In genomic region chr11:94620766-94621457, GRCm38 (mm10) we compare ENCODE assay signal across 22 mouse cellular contexts. TPM values are rescaled to one million over a fixed set of nuclear protein-coding genes. Genes with fewer than 3 reads are reported as not detected.
DNase-seq lines count a peak whose midpoint lies in the region; ATAC-seq and TF ChIP-seq lines count a peak whose summit lies in the region.
"Had no signal": no experiment of that assay in that cellular context is flagged by ENCODE, and none has a peak within 500 bp of the region (broad histone marks: within the 10 kb centered on the region; RNA-seq: fewer than 3 reads in every experiment).

No protein-coding gene starts in this region.

- no peaks in the 10 kb centered on the region for H3K36me3 ChIP-seq in kidney, adult 2 months (ENCODE audit: control insufficient read depth, insufficient read depth, low read length)
- H3K36me3 ChIP-seq in kidney, embryonic 15.5 days = no peaks in the 10 kb centered on the region
- no peaks in the 10 kb centered on the region for H3K36me3 ChIP-seq in liver, postnatal 0 days (replicated peaks; ENCODE audit: insufficient read depth, low read length)
- H3K36me3 ChIP-seq in liver, embryonic 12.5 days = no peaks in the 10 kb centered on the region
- peaks cover 0 to 2% of the 10 kb centered on the region in 2 experiments; a peak in 1 of 4 replicates for H3K36me3 ChIP-seq in MEL (ENCODE audit: control insufficient read depth in 1 of 2, insufficient read depth in 2 of 2, low read length in 2 of 2)
- H3K36me3 ChIP-seq: embryonic facial prominence, embryonic 15.5 days; G1E; hindbrain, embryonic 15.5 days; midbrain, embryonic 10.5 days had no signal

- H3K4me2 ChIP-seq in kidney, embryonic 15.5 days = no peak overlapping the region
- H3K4me2 ChIP-seq in liver, postnatal 0 days (ENCODE audit: low read depth, low read length) = no peak overlapping the region
- H3K4me2 ChIP-seq in liver, embryonic 12.5 days = no peak overlapping the region
- H3K4me2 ChIP-seq: embryonic facial prominence, embryonic 15.5 days; hindbrain, embryonic 15.5 days had no signal

- no peak overlapping the region for H3K9ac ChIP-seq in kidney, embryonic 15.5 days
- H3K9ac ChIP-seq in liver, postnatal 0 days (replicated peaks) = no peak overlapping the region
- no peak overlapping the region for H3K9ac ChIP-seq in liver, embryonic 12.5 days
- H3K9ac ChIP-seq in MEL (ENCODE audit: control insufficient read depth, low read depth, low read length, poor library complexity, severe bottlenecking) = no peak overlapping the region
- H3K9ac ChIP-seq: embryonic facial prominence, embryonic 15.5 days; hindbrain, embryonic 15.5 days had no signal

- no peaks in the 10 kb centered on the region for H3K9me3 ChIP-seq in kidney, embryonic 15.5 days (replicated peaks)
- no peaks in the 10 kb centered on the region for H3K9me3 ChIP-seq in liver, postnatal 0 days (ENCODE audit: low read length)
- H3K9me3 ChIP-seq in liver, embryonic 12.5 days (replicated peaks) = no peaks in the 10 kb centered on the region
- no peaks in the 10 kb centered on the region for H3K9me3 ChIP-seq in MEL (replicated peaks; ENCODE audit: insufficient read depth, low read length)
- H3K9me3 ChIP-seq: embryonic facial prominence, embryonic 15.5 days; G1E; hindbrain, embryonic 15.5 days had no signal

- H3K4me3 ChIP-seq in kidney, adult 2 months (ENCODE audit: insufficient read depth, low read depth, low read length) = no peak overlapping the region
- H3K4me3 ChIP-seq in kidney, embryonic 15.5 days (replicated peaks) = no peak overlapping the region
- H3K4me3 ChIP-seq in liver, postnatal 0 days (ENCODE audit: low read depth, low read length) = no peak overlapping the region
- no peak overlapping the region for H3K4me3 ChIP-seq in liver, embryonic 12.5 days
- H3K4me3 ChIP-seq in MEL (ENCODE audit: control insufficient read depth in 1 of 2, insufficient read depth in 1 of 2, low read depth in 2 of 2, low read length in 2 of 2) = no peak overlapping the region
- H3K4me3 ChIP-seq: embryonic facial prominence, embryonic 15.5 days; hindbrain, embryonic 15.5 days; midbrain, embryonic 10.5 days had no signal

- no peak for TF ChIP-seq POLR2A in kidney, adult 2 months (IDR thresholded peaks at IDR 0.05; ENCODE audit: low read depth, low read length)
- no peak for TF ChIP-seq POLR2A in MEL (IDR thresholded peaks at IDR 0.05; ENCODE audit: control insufficient read depth in 1 of 2, insufficient read depth in 1 of 2, low read depth in 1 of 2, low read length in 2 of 2, poor library complexity in 1 of 2)
- TF ChIP-seq POLR2A in brain, embryonic 14.5 days (IDR thresholded peaks at IDR 0.05; ENCODE audit: borderline replicate concordance, extremely low read depth, insufficient read depth, insufficient read length, poor library complexity, severe bottlenecking) = no peak

- no peaks in the 10 kb centered on the region for H3K79me2 ChIP-seq in MEL (ENCODE audit: control insufficient read depth, insufficient read depth, low read length, poor library complexity)

- WGBS in kidney, adult 2 months = 36% methylated on average over 6 of the region's 6 CpGs
- 44% methylated on average over 6 of the region's 6 CpGs for WGBS in kidney, embryonic 15.5 days
- whole genome bisulfite sequencing in liver, postnatal 0 days (ENCODE audit: insufficient replicate concordance) = 49% methylated on average over 6 of the region's 6 CpGs
- WGBS in liver, embryonic 12.5 days (ENCODE audit: insufficient replicate concordance) = 44% methylated on average over 6 of the region's 6 CpGs

- peaks cover 6% of the 10 kb centered on the region; the same call in 1 of the 2 replicates for H3K4me1 ChIP-seq in kidney, adult 2 months (ENCODE audit: control insufficient read depth, insufficient read depth, low read length)
- H3K4me1 ChIP-seq in kidney, embryonic 15.5 days = no peaks in the 10 kb centered on the region
- H3K4me1 ChIP-seq in liver, postnatal 0 days (ENCODE audit: insufficient read depth) = no peaks in the 10 kb centered on the region
- H3K4me1 ChIP-seq in liver, embryonic 12.5 days = no peaks in the 10 kb centered on the region
- H3K4me1 ChIP-seq in MEL (ENCODE audit: control insufficient read depth in 1 of 2, insufficient read depth in 2 of 2, low read length in 2 of 2) = peaks cover 4 to 12% of the 10 kb centered on the region in 2 experiments
- H3K4me1 ChIP-seq: embryonic facial prominence, embryonic 15.5 days; hindbrain, embryonic 15.5 days had no signal

- no peak for TF ChIP-seq RAD21 in MEL (IDR thresholded peaks at IDR 0.05; ENCODE audit: low read depth, low read length)

- H3K27ac ChIP-seq in kidney, adult 2 months (ENCODE audit: insufficient read depth, low read depth, low read length) = no peak overlapping the region
- H3K27ac ChIP-seq in kidney, embryonic 15.5 days = no peak overlapping the region
- H3K27ac ChIP-seq in liver, postnatal 0 days (ENCODE audit: low read depth) = no peak overlapping the region
- H3K27ac ChIP-seq in liver, embryonic 12.5 days = no peak overlapping the region
- no peak overlapping the region for H3K27ac ChIP-seq in MEL (ENCODE audit: control insufficient read depth, low read depth, low read length)
- H3K27ac ChIP-seq: embryonic facial prominence, embryonic 15.5 days; hindbrain, embryonic 15.5 days; midbrain, embryonic 10.5 days had no signal

- no peak for ATAC-seq in kidney, embryonic 15.5 days (replicated peaks; ENCODE audit: low FRiP score)
- no peak for ATAC-seq in liver, postnatal 0 days
- no peak for ATAC-seq in liver, embryonic 12.5 days
- ATAC-seq: forebrain, embryonic 14.5 days; intestine, embryonic 16.5 days had no signal

- TF ChIP-seq CTCF in kidney, adult 2 months (conservative IDR thresholded peaks at IDR 0.05; ENCODE audit: insufficient read depth, insufficient read length, low read depth, low read length) = no peak
- 0 out of 2 replicates have a peak, but pooled peaks have one; percentile 4 for TF ChIP-seq CTCF in liver, postnatal 0 days (IDR thresholded peaks at IDR 0.05; ENCODE audit: low read depth)
- TF ChIP-seq CTCF in MEL (IDR thresholded peaks at IDR 0.05 in 2 of 3, conservative IDR thresholded peaks at IDR 0.05 in 1 of 3; ENCODE audit: control insufficient read depth in 1 of 3, insufficient read depth in 1 of 3, low read depth in 2 of 3, low read length in 3 of 3, poor library complexity in 1 of 3, severe bottlenecking in 1 of 3) = peak in 1 of 3 experiments; percentile 18; a peak in 1 of 6 replicates
- TF ChIP-seq CTCF in brain, embryonic 14.5 days (IDR thresholded peaks at IDR 0.05; ENCODE audit: borderline replicate concordance, extremely low read depth, insufficient read depth, insufficient read length) = no peak

- H3K27me3 ChIP-seq in kidney, adult 2 months (replicated peaks; ENCODE audit: control insufficient read depth, insufficient read depth, low read length) = no peaks in the 10 kb centered on the region
- H3K27me3 ChIP-seq in kidney, embryonic 15.5 days = no peaks in the 10 kb centered on the region
- no peaks in the 10 kb centered on the region for H3K27me3 ChIP-seq in liver, postnatal 0 days (ENCODE audit: insufficient read depth, low read length)
- H3K27me3 ChIP-seq in liver, embryonic 12.5 days (replicated peaks) = 0 out of 2 replicates have a peak, but pooled peaks cover 11% of the 10 kb centered on the region
- H3K27me3 ChIP-seq in MEL (ENCODE audit: control insufficient read depth in 1 of 2, insufficient read depth in 2 of 2, low read length in 2 of 2) = no peaks in the 10 kb centered on the region
- H3K27me3 ChIP-seq: embryonic facial prominence, embryonic 15.5 days; hindbrain, embryonic 15.5 days had no signal

- DNase-seq in kidney, adult 2 months = peak; percentile 61
- DNase-seq in liver, postnatal 0 days = no peak
- peak; percentile 43 for DNase-seq in MEL (ENCODE audit: low read depth, low spot score)
- DNase-seq in brain, embryonic 14.5 days (ENCODE audit: low read depth) = peak; percentile 28
- DNase-seq in Muller cell, postnatal 12 days (ENCODE audit: inconsistent ontology term) = no peak
- no peak for DNase-seq in thymus, postnatal 10 days (ENCODE audit: low spot score in 2 of 2)
- DNase-seq: adrenal gland, postnatal 10 days; cerebellum, adult 8-10 months; layer of hippocampus, postnatal 36 days; lung, adult 18-20 months; lung, postnatal 10 days; spleen, adult 18-20 months had no signal

- TF ChIP-seq EP300 in liver, postnatal 0 days (IDR thresholded peaks at IDR 0.05; ENCODE audit: low read depth) = no peak
- no peak for TF ChIP-seq EP300 in MEL (IDR thresholded peaks at IDR 0.05; ENCODE audit: low read depth in 1 of 2, low read length in 2 of 2)

RNA-seq across cellular contexts. Expression of gene Lrrc59, which starts 8.7 kb away (rescaled TPM):
- polyA plus RNA-seq in kidney, adult 2 months (2012; rRNA removed) = 43.4 and 43.6 TPM in 2 replicates
- polyA plus RNA-seq in kidney, embryonic 15.5 days (2015; fragmentation: Nextera tagmentation; extraction: Ambion mirVana) = 204 and 215 TPM in 2 replicates
- 51.7 and 57.0 TPM in 2 replicates for polyA plus RNA-seq in liver, postnatal 0 days (2015; fragmentation: Nextera tagmentation; extraction: Ambion mirVana)
- 182 and 186 TPM in 2 replicates for polyA plus RNA-seq in liver, embryonic 12.5 days (2016; fragmentation: Nextera tagmentation; extraction: Ambion mirVana)
- 423 and 464 TPM in 2 replicates for total RNA-seq in MEL (2012; rRNA removed)
- polyA plus RNA-seq in MEL (2012; ENCODE audit: insufficient read depth in 1 of 2, insufficient read length in 2 of 2, low read depth in 1 of 2, low replicate concordance in 2 of 2, missing spikeins in 1 of 2) = 100 to 1,000 TPM; 486 to 633 TPM
- polyA plus RNA-seq in brain, embryonic 14.5 days (2012; rRNA removed) = 89.6 and 112 TPM in 2 replicates

RNA-seq across cellular contexts. Expression of gene Acsf2, which starts 19.2 kb away (rescaled TPM):
- 29.6 and 36.2 TPM in 2 replicates for polyA plus RNA-seq in kidney, adult 2 months (2012; rRNA removed)
- polyA plus RNA-seq in kidney, embryonic 15.5 days (2015; fragmentation: Nextera tagmentation; extraction: Ambion mirVana) = 7.9 and 8.9 TPM in 2 replicates
- 4.2 and 4.4 TPM in 2 replicates for polyA plus RNA-seq in liver, postnatal 0 days (2015; fragmentation: Nextera tagmentation; extraction: Ambion mirVana)
- polyA plus RNA-seq in liver, embryonic 12.5 days (2016; fragmentation: Nextera tagmentation; extraction: Ambion mirVana) = 1.1 and 1.2 TPM in 2 replicates
- total RNA-seq in MEL (2012; rRNA removed) = 2.8 and 3.3 TPM in 2 replicates
- polyA plus RNA-seq in MEL (2012; ENCODE audit: insufficient read depth in 1 of 2, insufficient read length in 2 of 2, low read depth in 1 of 2, low replicate concordance in 2 of 2, missing spikeins in 1 of 2) = 10 to 100 TPM in 1 of 2 experiments, not detected in 1; 13.1 TPM
- 7.2 and 9.7 TPM in 2 replicates for polyA plus RNA-seq in brain, embryonic 14.5 days (2012; rRNA removed)

RNA-seq across cellular contexts. Expression of gene Mrpl27, which starts 32.7 kb away (rescaled TPM):
- 92.0 and 121 TPM in 2 replicates for polyA plus RNA-seq in kidney, adult 2 months (2012; rRNA removed)
- polyA plus RNA-seq in kidney, embryonic 15.5 days (2015; fragmentation: Nextera tagmentation; extraction: Ambion mirVana) = 148 and 154 TPM in 2 replicates
- 73.2 and 81.4 TPM in 2 replicates for polyA plus RNA-seq in liver, postnatal 0 days (2015; fragmentation: Nextera tagmentation; extraction: Ambion mirVana)
- 89.1 and 95.3 TPM in 2 replicates for polyA plus RNA-seq in liver, embryonic 12.5 days (2016; fragmentation: Nextera tagmentation; extraction: Ambion mirVana)
- total RNA-seq in MEL (2012; rRNA removed) = 114 and 129 TPM in 2 replicates
- 100 to 1,000 TPM in 1 of 2 experiments, not detected in 1; 102 TPM for polyA plus RNA-seq in MEL (2012; ENCODE audit: insufficient read depth in 1 of 2, insufficient read length in 2 of 2, low read depth in 1 of 2, low replicate concordance in 2 of 2, missing spikeins in 1 of 2)
- polyA plus RNA-seq in brain, embryonic 14.5 days (2012; rRNA removed) = 85.5 and 89.5 TPM in 2 replicates

RNA-seq across cellular contexts. Expression of gene Eme1, which starts 32.9 kb away (rescaled TPM):
- polyA plus RNA-seq in kidney, adult 2 months (2012; rRNA removed) = 0.13 and 0.22 TPM in 2 replicates
- 25.9 and 27.1 TPM in 2 replicates for polyA plus RNA-seq in kidney, embryonic 15.5 days (2015; fragmentation: Nextera tagmentation; extraction: Ambion mirVana)
- polyA plus RNA-seq in liver, postnatal 0 days (2015; fragmentation: Nextera tagmentation; extraction: Ambion mirVana) = 4.5 and 4.9 TPM in 2 replicates
- polyA plus RNA-seq in liver, embryonic 12.5 days (2016; fragmentation: Nextera tagmentation; extraction: Ambion mirVana) = 22.7 and 25.0 TPM in 2 replicates
- 43.8 and 54.9 TPM in 2 replicates for total RNA-seq in MEL (2012; rRNA removed)
- 10 to 100 TPM in 1 of 2 experiments, not detected in 1; 41.8 TPM for polyA plus RNA-seq in MEL (2012; ENCODE audit: insufficient read depth in 1 of 2, insufficient read length in 2 of 2, low read depth in 1 of 2, low replicate concordance in 2 of 2, missing spikeins in 1 of 2)
- 7.3 and 13.5 TPM in 2 replicates for polyA plus RNA-seq in brain, embryonic 14.5 days (2012; rRNA removed)
- total RNA-seq: gastrocnemius, adult 8-10 months; layer of hippocampus, postnatal 36 days had no signal
- polyA plus RNA-seq: liver, adult 2 months had no signal

RNA-seq across cellular contexts. Expression of gene Chad, which starts 56.1 kb away (rescaled TPM):
- 0.10 and 0.22 TPM in 2 replicates for polyA plus RNA-seq in kidney, adult 2 months (2012; rRNA removed)
- polyA plus RNA-seq in kidney, embryonic 15.5 days (2015; fragmentation: Nextera tagmentation; extraction: Ambion mirVana) = 0.23 and 1.1 TPM in 2 replicates
- 0.14 TPM in 2 replicates for polyA plus RNA-seq in liver, postnatal 0 days (2015; fragmentation: Nextera tagmentation; extraction: Ambion mirVana)
- 0.10 TPM in 1 of 2 replicates, not detected in the other for polyA plus RNA-seq in liver, embryonic 12.5 days (2016; fragmentation: Nextera tagmentation; extraction: Ambion mirVana)
- 0.08 TPM in 1 of 2 replicates, not detected in the other for total RNA-seq in MEL (2012; rRNA removed)
- polyA plus RNA-seq in MEL (2012; ENCODE audit: insufficient read depth in 1 of 2, insufficient read length in 2 of 2, low read depth in 1 of 2, low replicate concordance in 2 of 2, missing spikeins in 1 of 2) = under 1 TPM in 1 of 2 experiments, not detected in 1; 0.11 TPM
- polyA plus RNA-seq in brain, embryonic 14.5 days (2012; rRNA removed) = 0.06 and 0.44 TPM in 2 replicates
- total RNA-seq: liver, adult 2 months had no signal
- polyA plus RNA-seq: G1E; liver, adult 2 months had no signal

Comparison
In these comparisons a context has a peak if more than half of its experiments do, and no peak if none do; other contexts are left out.
1. DNase-seq: peak in kidney, adult 2 months (single experiment), MEL (single experiment) and brain, embryonic 14.5 days (single experiment); none in liver, postnatal 0 days (single experiment), Muller cell, postnatal 12 days (single experiment) and thymus, postnatal 10 days (0 of 2).